Mouse (Mus musculus): ENCODE results near the gene Mapk3.

The Mapk3 gene

GRCm38 (mm10) chr7:126759050-126759671 lies at the start of gene Mapk3:
Gene Mapk3, plus strand, starts transcription at chr7:126759601.
- CTCF ChIA-PET: no interaction called here

DNA sequence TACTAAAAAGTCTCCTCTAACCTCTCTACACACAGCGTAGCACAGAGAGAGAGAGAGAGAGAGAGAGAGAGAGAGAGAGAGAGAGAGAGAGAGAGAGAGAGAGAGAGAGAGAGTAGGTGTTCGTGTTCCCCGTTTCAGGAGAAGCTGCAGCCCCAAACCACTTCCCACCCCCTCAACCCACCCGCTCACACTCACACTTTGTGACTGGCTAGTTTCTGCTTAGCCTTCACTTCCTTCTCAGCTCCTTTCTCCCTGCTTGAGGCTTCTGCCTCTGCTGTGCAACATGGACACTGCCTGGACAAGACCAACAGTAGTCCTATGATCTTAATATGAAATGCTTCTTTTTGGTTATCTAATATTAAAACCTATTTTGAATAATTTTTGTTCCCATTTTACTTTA lies 49.1 kb upstream of the Mapk3 start:
- CTCF ChIA-PET: no interaction called here

- CTCF ChIA-PET: no interaction called here
Measured at GRCm38 (mm10) chr7:126711910-126712309, 47.5 kb upstream of the Mapk3 start.

DNA sequence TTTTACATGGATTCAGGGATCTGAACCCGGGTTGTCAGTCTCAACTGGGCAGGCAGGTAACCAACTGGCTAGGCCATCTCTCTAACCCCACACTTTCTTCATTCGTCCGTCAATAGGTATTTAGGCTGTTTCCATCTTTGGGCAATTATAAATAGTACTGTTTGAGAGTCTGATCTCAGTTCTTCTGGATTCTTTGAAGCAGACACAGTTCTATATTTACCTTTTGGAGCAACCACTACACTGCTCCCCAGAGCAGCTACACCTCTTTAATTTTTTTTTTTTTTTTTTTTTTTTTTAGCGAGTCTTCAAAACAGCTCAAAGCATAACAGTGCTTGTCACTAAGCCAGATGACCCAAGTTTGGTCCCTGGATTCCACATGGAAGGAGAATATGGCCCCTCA lies 43.7 kb upstream of the Mapk3 start:
- CTCF ChIA-PET: no interaction called here

DNA sequence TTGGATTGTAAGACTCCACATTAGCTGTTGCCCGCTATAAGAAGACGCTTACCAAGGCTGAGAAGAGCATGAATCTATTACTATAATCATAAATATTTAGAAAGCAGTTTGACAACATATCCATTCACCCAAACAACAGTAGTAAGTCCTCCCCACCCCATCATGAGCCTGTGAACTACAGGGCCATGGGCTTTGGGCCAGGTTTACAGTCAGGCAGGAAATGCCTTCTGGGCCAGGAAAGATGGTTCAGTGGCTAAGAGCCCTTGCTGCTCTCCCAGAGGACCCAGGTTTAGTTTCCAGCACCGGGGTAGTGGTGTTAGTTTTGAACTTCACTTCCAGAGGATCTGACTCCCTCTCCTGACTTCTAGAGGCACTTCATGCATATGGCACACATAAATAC lies 41.8 kb upstream of the Mapk3 start:
- CTCF ChIA-PET: no interaction called here

DNA sequence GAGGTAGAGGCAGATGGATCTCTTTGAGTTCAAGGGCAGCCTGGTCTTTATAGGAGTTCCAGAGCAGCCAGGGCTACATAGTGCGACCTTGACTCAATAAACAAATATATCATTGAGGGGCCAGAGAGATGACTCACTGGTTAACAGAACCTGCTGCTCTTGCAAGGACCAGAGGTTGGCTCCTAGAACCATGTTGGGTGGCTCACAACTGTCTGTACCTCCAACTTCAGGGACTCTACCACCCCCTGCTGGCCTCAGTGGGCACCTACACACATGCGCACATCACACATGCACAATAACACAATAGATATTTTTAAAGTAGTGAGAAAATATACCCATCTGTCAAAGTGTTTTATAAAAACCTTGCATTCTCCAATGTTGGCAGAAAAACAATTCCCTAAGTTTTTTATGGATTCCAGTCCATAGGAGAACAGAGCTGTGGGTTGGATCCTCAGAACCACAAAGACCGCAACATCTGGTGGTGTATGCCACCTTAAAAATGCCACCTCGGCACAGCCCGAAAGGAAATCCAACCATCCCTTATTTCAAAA lies 40.5 kb upstream of the Mapk3 start:
- CTCF ChIA-PET: no interaction called here

GRCm38 (mm10) chr7:126721635-126722034 lies 37.8 kb upstream of the Mapk3 start:
- CTCF ChIA-PET: interaction anchor here (0.6 to 0.7 kb wide), 3 partner anchors 9 to 455 kb away, joined by 3 to 7 read pairs (median 5); no protein-coding TSS in a partner anchor

GRCm38 (mm10) chr7:126725077-126725476 lies 34.3 kb upstream of the Mapk3 start:
- CTCF ChIA-PET: no interaction called here

- CTCF ChIA-PET: no interaction called here
Measured at GRCm38 (mm10) chr7:126725667-126726066, 33.7 kb upstream of the Mapk3 start.

DNA sequence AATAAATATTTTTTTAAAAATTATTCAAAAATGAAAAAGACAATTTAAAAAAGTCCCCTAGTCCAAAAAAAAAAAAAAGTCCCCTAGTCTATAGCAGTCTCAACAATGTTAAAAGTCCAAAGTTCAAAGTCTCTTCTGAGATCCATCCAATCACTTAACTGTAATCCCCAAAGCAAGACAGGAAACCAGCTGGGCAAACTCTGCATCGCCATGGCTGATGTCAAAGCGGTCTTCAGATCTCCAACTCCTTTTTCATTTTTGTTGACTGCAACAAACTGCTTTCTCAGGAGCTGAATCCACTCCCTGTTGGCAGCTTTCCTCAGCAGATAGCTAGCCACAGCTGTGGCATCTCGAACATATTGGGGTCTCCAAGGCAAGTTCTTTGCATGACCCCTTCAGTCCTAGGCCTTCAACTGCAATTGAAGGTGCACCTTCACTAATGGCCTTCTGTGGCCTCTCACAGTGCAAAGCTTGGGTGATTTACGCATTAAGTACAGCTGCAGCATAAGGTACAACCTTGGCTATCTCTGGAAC lies 29.1 kb upstream of the Mapk3 start:
- CTCF ChIA-PET: interaction anchor here (0.6 to 0.8 kb wide), 2 partner anchors 9 to 921 kb away, joined by 3 to 4 read pairs; no protein-coding TSS in a partner anchor

DNA sequence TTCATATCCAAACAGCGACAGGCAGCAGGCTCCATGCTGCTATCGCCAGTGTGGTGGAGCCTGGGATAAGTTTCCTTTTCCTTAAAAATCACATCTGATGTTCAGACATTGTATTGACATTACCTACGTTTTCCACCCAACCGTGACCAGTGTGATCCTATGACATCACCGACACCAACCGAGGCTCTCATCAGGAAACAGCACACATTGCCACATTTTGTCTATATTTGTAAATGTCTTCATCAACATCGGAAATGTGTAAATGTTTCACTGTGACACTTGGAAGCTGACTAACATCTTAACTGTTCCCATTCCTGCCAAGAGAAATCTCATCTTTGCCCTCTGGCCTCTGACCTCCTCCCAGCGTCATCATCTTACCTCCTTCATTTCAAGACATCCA lies 23.3 kb upstream of the Mapk3 start:
- CTCF ChIA-PET: no interaction called here

- CTCF ChIA-PET: no interaction called here
Measured at GRCm38 (mm10) chr7:126739551-126739950, 19.9 kb upstream of the Mapk3 start.

GRCm38 (mm10) chr7:126740132-126740735 lies 19.2 kb upstream of the Mapk3 start:
- CTCF ChIA-PET: no interaction called here

DNA sequence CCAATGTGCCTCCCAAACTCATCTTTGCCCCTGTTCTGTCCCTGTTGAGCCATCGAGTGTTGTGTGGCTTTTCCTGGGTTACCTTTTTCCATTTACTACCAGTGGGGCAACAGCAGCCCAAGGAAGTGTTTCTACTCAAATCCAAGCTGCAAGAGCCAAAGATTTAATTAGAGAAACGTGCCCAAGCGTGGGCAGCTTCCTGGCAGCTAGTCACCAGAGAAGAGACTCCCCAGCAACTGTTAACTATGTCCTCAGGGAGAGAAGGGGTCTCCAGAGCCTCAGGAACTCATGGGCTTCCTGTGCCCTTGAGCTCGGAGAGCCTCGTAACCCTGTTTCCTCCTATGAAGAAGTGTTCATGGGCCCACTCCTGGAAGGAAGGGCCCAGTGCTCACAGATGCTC lies 18.4 kb upstream of the Mapk3 start:
- CTCF ChIA-PET: no interaction called here

- CTCF ChIA-PET: interaction anchor here (0.6 kb wide), 1 partner anchor 357 kb away, joined by 3 read pairs; no protein-coding TSS in a partner anchor
Measured at GRCm38 (mm10) chr7:126741452-126741851, 17.9 kb upstream of the Mapk3 start.

- CTCF ChIA-PET: interaction anchor here (0.6 kb wide), 1 partner anchor 358 kb away, joined by 3 read pairs; no protein-coding TSS in a partner anchor
Measured at GRCm38 (mm10) chr7:126741964-126742482, 17.4 kb upstream of the Mapk3 start.

- CTCF ChIA-PET: interaction anchor here (0.8 kb wide), 1 partner anchor 37 kb away, joined by 3 read pairs; no protein-coding TSS in a partner anchor
Measured at GRCm38 (mm10) chr7:126746066-126746465, 13.3 kb upstream of the Mapk3 start.

DNA sequence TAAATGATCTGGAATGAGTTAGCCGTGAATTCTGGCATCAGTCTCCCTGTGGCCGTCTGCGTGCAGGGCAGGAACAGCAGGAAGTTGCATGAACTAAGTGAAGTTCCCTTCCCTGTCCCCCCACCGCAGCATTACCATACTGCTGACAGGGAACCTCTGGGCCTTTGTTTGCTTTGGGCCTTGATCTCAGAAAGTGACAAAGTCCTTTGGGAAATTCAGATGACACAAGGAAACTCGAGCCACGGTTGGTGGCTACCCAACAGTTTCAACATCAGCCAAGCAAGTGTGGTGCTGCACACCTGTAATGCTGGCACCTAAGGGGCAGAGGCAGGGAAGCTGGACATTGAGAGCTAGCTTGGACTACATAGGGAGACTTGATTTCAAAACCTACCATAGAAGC lies 12.6 kb upstream of the Mapk3 start:
- CTCF ChIA-PET: no interaction called here

- CTCF ChIA-PET: interaction anchor here (0.8 kb wide), 1 partner anchor 23 kb away, joined by 10 read pairs; no protein-coding TSS in a partner anchor
Measured at GRCm38 (mm10) chr7:126748824-126749223, 10.6 kb upstream of the Mapk3 start.

GRCm38 (mm10) chr7:126749582-126750343 lies 9.6 kb upstream of the Mapk3 start:
- CTCF ChIA-PET: interaction anchor here (0.5 to 0.7 kb wide), 3 partner anchors 14 to 1146 kb away, joined by 3 to 4 read pairs (median 4); no protein-coding TSS in a partner anchor

- CTCF ChIA-PET: no interaction called here
Measured at GRCm38 (mm10) chr7:126754866-126755265, 4.5 kb upstream of the Mapk3 start.

DNA sequence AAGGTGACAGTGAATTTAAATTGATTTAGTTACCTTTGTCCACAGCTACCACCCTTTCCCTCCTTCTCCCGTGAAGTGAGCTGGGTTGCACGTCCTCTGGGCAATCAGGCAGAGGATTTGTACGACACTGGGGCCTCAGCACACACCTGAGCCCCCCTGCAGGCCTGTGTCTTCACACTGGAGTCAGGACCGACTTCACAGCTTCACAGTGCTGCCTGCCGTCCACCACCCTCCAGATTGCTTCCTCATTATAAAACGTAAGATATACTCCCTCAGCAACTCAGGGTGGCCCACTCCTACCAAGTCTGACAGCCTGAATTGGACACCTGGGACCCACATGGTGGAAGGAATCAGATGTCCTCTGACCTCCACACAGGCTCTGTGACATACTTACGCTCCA lies 862 bp upstream of the Mapk3 start:
- CTCF ChIA-PET: no interaction called here

Data from spleen, embryonic (tissue).